Mouse (Mus musculus) large intestine, adult 2 months (tissue): Measurements from ENCODE around the gene 1110059E24Rik. TPM values are rescaled to one million over a fixed set of nuclear protein-coding genes. Genes with fewer than 3 reads are reported as not detected.

Source experiments
- polyA plus RNA-seq: library from polyadenylated mRNA; depleted of rRNA; stranded (reverse); fragments of >200 nt; gene quantifications from 2 replicates; pipeline ENCODE4 v1.2.3, GENCODE M21; 2012; rRNA removed

Gene 1110059E24Rik
- polyA plus RNA-seq, 1 experiment, result 10.8 TPM

Other genes with a start within 250 kb of the 1110059E24Rik start
- 24.8 and 75.7 TPM in 2 replicates for gene Gda, start 179.5 kb downstream of the 1110059E24Rik start, polyA plus RNA-seq
- gene Abhd17b, start 209 bp upstream of the 1110059E24Rik start, polyA plus RNA-seq, result 10.3 and 12.6 TPM in 2 replicates
- 3.6 and 5.2 TPM in 2 replicates for gene Cemip2, start 125.4 kb upstream of the 1110059E24Rik start, polyA plus RNA-seq